Mouse (Mus musculus) thymus, adult 2 months (tissue): ENCODE measurements around the gene Itga1.

ENCODE experiments used
- CTCF ChIP-seq: fragments of 200-500 bp; IDR thresholded peaks from 2 replicates; pipeline ENCODE4 v1.5.1; 2012; ENCODE audit warnings: mild to moderate bottlenecking, control low read depth, low read length, moderate library complexity, borderline replicate concordance; ENCODE audit not compliant: control insufficient read depth, poor library complexity, insufficient read depth; ENCODE audit errors: extremely low read depth
- POLR2A ChIP-seq: fragments of 200-500 bp; IDR thresholded peaks from 2 replicates; pipeline ENCODE4 v1.6.1; 2012; ENCODE audit warnings: mild to moderate bottlenecking, low read length, control low read depth, moderate library complexity; ENCODE audit not compliant: control insufficient read depth, poor library complexity, insufficient read depth; ENCODE audit errors: extremely low read depth

DNA sequence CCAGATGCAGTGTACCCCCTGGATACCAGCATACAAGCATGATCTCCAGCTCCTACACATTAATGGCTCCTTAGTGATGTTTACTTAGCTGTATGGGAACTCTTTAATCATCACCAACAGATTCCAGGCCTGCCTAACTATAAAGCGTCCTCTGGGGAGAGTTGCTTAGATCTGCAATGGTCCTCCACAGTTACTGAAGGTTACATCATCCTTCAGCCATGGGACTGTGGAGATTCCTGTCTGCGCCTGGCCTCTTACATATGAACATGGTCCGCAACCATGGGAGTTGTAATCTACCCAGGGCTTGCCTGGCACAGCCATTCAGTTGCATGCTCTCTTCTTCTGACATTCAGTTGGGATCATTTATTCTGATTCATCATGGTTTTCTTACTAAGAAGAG is 129.9 kb downstream of the Itga1 start:
- no peak for TF ChIP-seq CTCF
- no peak for TF ChIP-seq POLR2A
